Mouse (Mus musculus) urinary bladder, postnatal 25 days (tissue): ENCODE data around the gene Slc22a14.
"Not testable (repeated sequence)": the region's sequence is repeated elsewhere in the genome, so short reads cannot be mapped to it uniquely, and the experiment has no call there.

Experiments used
- DNase-seq: peaks from one replicate; pipeline ENCODE4 v3.0.0; 2022; ENCODE audit warnings: low spot score

The Slc22a14 gene

DNA sequence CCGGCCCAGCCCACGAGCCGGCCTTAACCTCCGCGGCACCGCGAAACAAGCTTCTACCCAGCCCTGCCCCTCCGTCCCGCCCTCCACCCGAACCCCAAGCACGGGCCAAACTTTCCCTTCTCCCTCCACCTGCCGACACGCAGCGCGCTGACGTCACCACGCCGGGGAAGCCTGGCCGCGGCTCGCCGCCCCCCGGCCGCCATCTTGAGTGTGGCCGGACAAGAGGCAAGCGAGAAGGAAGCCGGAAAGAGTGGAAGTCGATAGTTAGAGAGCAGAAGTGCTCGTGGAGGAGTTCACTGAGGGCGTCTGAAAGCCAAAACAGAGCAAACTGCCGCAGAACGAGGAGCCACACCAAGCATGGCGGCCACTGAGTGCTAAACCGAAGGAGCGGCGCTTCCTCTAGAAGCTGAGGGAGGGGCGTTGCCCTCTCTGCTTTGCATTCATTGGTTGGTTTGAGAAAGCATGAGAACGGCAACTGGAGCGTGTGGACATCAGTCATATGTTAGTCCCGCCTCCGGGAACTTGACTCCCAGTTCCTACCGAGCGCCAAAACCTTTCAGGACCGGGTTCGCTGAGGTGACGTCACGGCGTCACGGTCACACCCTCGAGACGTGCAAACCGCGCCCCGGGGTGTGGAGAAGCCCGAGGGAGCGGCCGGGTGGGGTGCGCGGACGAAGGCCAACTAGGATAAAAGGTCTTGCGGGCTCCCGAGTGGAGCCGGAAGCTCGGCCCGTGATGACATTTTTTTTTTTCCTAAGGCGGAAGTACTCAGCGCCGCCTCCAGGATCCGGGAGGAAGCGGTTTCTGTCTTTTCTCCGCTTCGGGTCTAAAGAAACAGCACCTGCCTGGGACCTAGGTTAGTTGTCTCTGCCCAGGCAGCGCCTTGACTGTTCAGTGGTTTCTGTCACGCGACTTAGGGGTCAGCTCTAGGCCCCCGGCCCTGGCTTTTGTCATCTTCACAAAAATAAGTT, 42.8 kb downstream of the Slc22a14 start, which contains the start of gene Oxsr1:
TSS of gene Oxsr1 (minus strand) at position 139 of the 971 bp plus-strand sequence.
- peak; percentile 97 for DNase-seq

- no peak for DNase-seq
Measured at GRCm38 (mm10) chr9:119321392-119322229, 43.7 kb downstream of the Slc22a14 start.

DNA sequence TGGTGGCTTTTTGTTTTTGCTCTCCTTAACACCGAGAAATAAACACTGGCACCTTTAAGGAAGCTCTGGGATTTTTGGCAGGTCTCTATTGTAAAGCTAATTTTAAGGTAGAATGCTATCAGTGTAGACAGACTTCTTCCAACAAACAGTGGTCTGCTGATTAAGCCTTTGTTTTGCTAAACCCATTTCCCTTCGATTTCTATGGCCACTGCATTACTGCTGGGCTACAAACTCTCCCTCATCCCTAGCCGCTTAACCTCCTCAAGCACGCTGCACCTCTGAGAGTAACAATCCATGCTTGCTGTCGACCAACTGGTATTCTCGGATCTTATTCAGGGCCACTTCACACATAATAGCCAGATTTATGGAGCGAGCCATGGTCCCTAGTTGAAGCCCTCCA, 44.4 kb downstream of the Slc22a14 start:
- no peak for DNase-seq

- no peak for DNase-seq
Measured at GRCm38 (mm10) chr9:119320446-119320845, 44.9 kb downstream of the Slc22a14 start.

DNA sequence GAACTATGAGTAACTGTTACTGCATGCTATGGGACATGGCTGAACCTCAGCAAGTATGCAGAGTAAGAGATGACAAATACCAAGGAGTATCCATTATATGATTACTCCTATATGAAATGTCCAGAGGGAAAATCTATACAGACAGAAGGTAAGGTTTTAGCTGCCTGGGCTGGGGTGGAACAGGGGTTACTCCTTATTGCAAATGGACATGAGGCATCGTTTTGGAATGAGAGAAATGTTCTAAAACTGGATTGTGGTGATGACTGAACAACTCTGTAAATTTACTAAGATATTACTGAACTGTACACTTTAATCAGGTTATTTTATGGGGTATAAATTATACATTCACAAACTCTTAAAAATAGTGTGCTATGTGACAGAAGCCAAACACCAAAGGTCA, 46.5 kb downstream of the Slc22a14 start:
- no peak for DNase-seq

- DNase-seq, result no peak
Measured at GRCm38 (mm10) chr9:119313096-119313495, 52.3 kb downstream of the Slc22a14 start.

DNA sequence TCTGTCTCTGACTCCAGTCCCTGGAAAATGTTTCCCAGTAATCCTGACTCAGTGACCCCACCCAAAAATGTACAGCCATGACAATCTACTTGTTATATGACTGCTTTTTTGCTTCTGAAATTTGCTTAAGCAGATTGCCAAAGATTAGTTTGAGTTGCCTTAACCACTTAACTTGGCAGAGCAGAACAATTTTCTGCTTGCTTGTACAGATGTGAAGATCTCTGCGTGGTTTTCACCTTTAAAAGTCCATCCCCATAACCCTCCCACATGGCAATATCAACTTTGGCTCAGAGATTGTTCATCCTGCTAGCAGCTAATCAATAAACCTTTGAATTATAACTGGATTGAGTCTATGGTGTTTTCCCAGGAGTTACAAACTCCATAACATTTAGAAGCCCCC, 56.3 kb downstream of the Slc22a14 start:
- DNase-seq, result no peak

DNA sequence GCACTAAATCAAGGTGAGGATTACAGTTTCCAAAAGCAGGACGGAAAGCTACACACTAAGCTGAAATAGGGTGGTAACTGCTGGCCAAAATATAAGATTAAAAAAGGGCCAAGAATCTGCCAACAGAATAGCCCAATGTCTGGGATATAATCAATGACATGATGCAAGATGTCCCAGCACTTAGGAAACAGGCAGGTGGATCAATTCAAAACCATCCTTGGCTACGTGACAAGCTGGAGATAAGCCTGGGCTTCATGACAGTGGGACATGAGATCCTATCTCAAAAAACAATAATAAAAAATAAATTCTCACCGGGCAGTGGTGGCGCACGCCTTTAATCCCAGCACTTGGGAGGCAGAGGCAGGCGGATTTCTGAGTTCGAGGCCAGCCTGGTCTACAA, 59.5 kb downstream of the Slc22a14 start:
- DNase-seq, result no peak

DNA sequence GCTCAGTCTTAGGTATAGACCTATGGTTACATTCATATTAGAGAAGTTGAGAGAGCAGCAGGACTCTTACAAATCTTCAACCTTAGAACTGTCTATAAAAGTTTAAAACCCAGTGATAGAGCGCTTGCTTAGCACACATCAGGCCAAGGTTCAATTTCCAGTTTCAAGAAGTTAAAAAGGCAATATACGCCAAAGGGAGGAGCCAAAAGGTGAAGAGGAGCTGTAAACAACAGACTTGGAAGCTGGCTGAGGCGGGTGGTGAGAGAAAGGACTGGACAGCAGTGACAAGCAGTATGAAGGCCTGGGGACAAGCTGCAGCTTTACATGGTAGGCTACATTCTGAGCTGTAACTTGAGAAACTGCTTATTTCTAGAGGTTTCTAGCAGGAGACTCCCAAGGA, 66.8 kb downstream of the Slc22a14 start:
- DNase-seq, result no peak

DNA sequence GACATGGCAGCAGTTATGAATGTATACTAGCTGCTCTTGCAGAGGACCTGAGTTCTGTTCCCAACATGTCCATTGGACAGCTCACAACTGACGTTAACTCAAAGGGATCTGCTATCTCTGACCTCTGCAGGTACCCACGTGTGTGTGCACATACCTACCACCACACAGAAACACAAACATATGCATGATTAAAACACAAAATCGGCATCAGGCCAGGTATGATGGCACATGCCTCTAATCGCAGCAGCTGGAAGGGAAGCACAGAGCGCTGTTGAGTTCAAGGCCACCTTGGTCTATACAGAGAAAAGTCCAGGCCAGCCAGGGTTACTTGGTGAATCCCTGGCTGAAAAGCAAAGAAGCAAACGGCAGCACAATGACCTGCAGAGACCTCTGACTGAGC, 67.7 kb downstream of the Slc22a14 start:
- DNase-seq, result no peak

DNA sequence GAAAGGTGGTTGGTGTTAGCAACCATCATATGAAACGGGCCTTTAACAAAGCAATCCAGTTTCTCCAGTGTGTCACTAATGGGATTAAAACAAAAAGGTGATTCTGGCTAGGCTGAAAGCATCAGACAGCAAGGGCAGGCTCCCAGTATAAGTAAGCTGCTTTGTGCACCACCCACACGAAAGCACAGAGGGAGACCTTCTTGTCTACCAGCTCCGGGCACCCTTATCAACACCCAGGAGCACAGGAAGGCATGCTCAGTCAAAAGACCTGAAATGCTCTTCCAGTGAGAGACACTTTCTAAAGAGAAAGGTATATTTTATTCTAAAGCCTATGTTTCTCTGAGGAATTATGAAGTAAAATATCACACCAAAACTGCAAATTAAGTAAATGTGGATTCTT, 74.6 kb downstream of the Slc22a14 start:
- DNase-seq, result no peak

- DNase-seq, result no peak
Measured at GRCm38 (mm10) chr9:119280894-119281682, 84.3 kb downstream of the Slc22a14 start.

GRCm38 (mm10) chr9:119278031-119278430, 87.3 kb downstream of the Slc22a14 start:
- DNase-seq, result no peak

GRCm38 (mm10) chr9:119276321-119276720, 89.0 kb downstream of the Slc22a14 start:
- DNase-seq, result no peak

DNA sequence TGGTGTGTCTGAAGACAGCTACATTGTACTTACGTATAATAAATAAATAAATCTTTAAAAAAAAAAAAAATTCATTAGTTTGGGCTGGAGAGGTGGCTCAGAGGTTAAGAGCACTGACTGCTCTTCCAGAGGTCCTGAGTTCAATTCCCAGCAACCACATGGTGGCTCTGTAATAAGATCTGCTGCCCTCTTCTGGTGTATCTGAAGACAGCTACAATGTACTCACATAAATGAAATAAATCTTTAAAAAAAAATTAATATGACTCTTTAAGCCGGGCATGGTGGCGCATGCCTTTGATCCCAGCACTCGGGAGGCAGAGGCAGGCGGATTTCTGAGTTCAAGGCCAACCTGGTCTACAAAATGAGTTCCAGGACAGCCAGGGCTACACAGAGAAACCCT, 90.5 kb downstream of the Slc22a14 start:
- DNase-seq, result not testable (repeated sequence)

- no peak for DNase-seq
Measured at GRCm38 (mm10) chr9:119271496-119271895, 93.9 kb downstream of the Slc22a14 start.

- no peak for DNase-seq
Measured at GRCm38 (mm10) chr9:119268588-119269145, 96.7 kb downstream of the Slc22a14 start.

DNA sequence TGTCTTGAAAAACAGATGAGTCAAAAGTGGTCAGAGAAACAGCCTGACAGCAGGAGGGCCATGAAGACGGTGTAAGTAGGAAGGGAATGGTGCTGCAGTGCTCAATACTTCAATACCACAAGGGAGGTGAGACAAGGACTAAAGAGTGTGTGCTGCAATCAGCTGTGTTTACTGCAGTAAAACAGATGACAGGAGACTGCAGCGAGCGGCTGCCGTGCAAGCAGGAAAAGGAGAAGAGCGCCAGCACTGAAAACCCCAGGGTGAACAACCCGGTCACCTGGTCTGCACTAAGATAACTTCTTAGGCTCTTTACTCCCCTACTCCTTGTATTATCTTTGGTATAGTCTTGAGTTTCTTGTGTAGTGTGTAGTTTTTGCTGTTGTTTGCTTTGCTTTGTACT, 97.2 kb downstream of the Slc22a14 start:
- no peak for DNase-seq

- DNase-seq, result not testable (repeated sequence)
Measured at GRCm38 (mm10) chr9:119266121-119266395, 99.3 kb downstream of the Slc22a14 start.

GRCm38 (mm10) chr9:119265373-119266120, 99.8 kb downstream of the Slc22a14 start:
- DNase-seq, result not testable (repeated sequence)

DNA sequence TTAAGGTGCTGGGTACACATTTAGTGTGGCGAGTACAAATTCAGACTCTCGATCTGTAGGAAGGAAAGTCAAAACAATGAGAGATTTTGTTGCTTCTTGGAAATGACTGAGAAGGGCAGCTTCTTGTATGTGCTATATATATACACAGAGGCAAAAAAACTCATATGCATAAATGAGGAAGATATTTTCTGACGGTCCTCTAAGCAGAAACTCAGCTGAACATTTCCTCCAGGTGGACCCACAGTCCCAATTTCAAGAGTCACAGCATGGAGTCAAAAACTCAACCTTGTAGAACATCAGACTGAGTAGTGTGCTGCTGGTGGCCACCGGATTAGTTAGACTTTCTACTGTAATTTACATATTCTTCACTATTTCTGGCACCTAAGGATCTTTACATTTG, 102.3 kb downstream of the Slc22a14 start:
- no peak for DNase-seq
